Mouse (Mus musculus) neural tube, embryonic 10.5 days (tissue): ENCODE results near the gene Slc25a42.

ENCODE experiments used
- DNase-seq: peaks from one replicate; pipeline ENCODE4 v3.0.0-alpha.2; 2017; ENCODE audit warnings: low spot score; ENCODE audit errors: extremely low spot score

Gene Slc25a42

GRCm38 (mm10) chr8:70212112-70213055, at the start of gene Slc25a42:
Gene Slc25a42, minus strand, starts transcription at chr8:70212305.
- peak; percentile 94 for DNase-seq

GRCm38 (mm10) chr8:70259043-70259442, 46.9 kb upstream of the Slc25a42 start:
- no peak for DNase-seq

GRCm38 (mm10) chr8:70258600-70258999, 46.5 kb upstream of the Slc25a42 start:
- no peak for DNase-seq

GRCm38 (mm10) chr8:70257456-70257855, 45.4 kb upstream of the Slc25a42 start:
- DNase-seq: no peak

GRCm38 (mm10) chr8:70254628-70255027, 42.5 kb upstream of the Slc25a42 start:
- no peak for DNase-seq

GRCm38 (mm10) chr8:70247841-70248240, 35.7 kb upstream of the Slc25a42 start:
- no peak for DNase-seq

GRCm38 (mm10) chr8:70246622-70247021, 34.5 kb upstream of the Slc25a42 start:
- DNase-seq: no peak

GRCm38 (mm10) chr8:70240642-70241041, 28.5 kb upstream of the Slc25a42 start:
- no peak for DNase-seq

GRCm38 (mm10) chr8:70237842-70238241, 25.7 kb upstream of the Slc25a42 start:
- no peak for DNase-seq

GRCm38 (mm10) chr8:70234781-70235128, 22.6 kb upstream of the Slc25a42 start:
- DNase-seq: no peak

GRCm38 (mm10) chr8:70234080-70234780, 22.1 kb upstream of the Slc25a42 start, which contains the start of the genes Sugp2 and Armc6:
Gene Sugp2, plus strand, starts transcription at chr8:70234226.
Gene Armc6, minus strand, starts transcription at chr8:70234466.
- peak; percentile 95 for DNase-seq

- DNase-seq: no peak
Observed at GRCm38 (mm10) chr8:70233606-70234005, 21.5 kb upstream of the Slc25a42 start.

GRCm38 (mm10) chr8:70230837-70231236, 18.7 kb upstream of the Slc25a42 start:
- DNase-seq: no peak

GRCm38 (mm10) chr8:70227997-70228396, 15.9 kb upstream of the Slc25a42 start:
- DNase-seq: peak; percentile 24

- peak; percentile 28 for DNase-seq
Observed at GRCm38 (mm10) chr8:70223341-70223740, 11.2 kb upstream of the Slc25a42 start.

- DNase-seq: no peak
Observed at GRCm38 (mm10) chr8:70222041-70222440, 9.9 kb upstream of the Slc25a42 start.

- no peak for DNase-seq
Observed at GRCm38 (mm10) chr8:70220911-70221310, 8.8 kb upstream of the Slc25a42 start.

- DNase-seq: no peak
Observed at GRCm38 (mm10) chr8:70220236-70220840, 8.2 kb upstream of the Slc25a42 start.

- DNase-seq: no peak
Observed at GRCm38 (mm10) chr8:70219107-70219684, 7.1 kb upstream of the Slc25a42 start.

- DNase-seq: no peak
Observed at GRCm38 (mm10) chr8:70217441-70217840, 5.3 kb upstream of the Slc25a42 start.

- no peak for DNase-seq
Observed at GRCm38 (mm10) chr8:70216566-70216965, 4.5 kb upstream of the Slc25a42 start.
